Mouse (Mus musculus) 416B (cell line): ENCODE measurements around the gene Hnrnpab.
A peak's percentile ranks its signal among the peaks of the same experiment; 100 is the strongest.

Experiments
- DNase-seq: peaks from one replicate; pipeline ENCODE4 v3.0.0; 2011; ENCODE audit warnings: low read depth

The Hnrnpab gene

DNA sequence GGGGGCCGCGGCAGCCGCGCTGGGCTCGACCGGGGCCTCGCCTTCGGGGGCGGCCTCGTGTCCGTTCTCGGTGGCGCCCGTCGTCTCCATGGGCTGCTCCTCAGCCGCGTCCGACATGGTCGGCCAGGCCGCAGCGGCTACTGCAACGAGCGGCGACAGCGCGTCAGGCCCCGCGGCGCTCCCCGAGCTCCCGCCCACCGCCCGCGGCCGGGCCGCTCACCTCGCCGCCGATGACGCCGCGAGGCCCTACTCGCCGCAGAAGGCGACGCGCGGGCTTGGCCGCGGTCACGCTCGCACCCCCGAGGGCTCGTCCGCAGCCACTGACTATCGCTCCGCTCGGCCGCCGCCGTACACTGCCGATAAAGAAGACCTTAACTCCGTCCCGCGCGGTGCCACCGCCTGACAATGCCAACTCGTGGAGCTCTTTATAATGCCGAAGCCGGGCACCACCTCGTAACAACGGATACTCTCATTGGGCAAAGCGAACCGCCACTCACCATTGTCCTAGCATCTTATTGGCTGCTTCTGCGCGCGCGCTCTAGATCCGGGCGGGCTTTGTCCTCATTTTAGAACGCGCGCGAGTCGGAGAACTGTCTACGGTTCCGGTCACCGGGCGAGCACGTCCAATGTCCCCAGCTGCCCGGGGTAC lies at the start of gene Hnrnpab:
Gene Hnrnpab (minus strand): TSS at position 401 of the 649 bp plus-strand sequence.
- DNase-seq, result peak; percentile 98

DNA sequence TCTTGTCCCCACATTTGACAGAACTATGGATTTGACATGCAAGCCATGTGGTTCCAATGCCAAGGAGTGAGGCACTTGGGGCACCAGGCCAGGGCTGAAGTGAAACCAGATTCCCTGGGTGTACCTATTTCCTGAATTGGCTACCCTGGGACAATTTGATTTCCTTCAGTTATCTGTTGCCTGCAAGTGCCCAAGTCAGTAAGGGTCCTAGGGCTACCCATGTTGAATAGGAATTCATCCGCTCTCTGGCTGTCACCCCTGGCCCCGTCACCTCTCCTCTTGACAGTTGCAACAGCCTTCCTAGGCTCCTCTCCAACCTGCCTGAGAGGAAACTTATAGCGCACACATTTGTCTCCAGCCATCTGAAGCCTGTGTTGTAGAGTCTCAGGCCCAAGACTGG lies 48.2 kb upstream of the Hnrnpab start:
- no peak for DNase-seq

DNA sequence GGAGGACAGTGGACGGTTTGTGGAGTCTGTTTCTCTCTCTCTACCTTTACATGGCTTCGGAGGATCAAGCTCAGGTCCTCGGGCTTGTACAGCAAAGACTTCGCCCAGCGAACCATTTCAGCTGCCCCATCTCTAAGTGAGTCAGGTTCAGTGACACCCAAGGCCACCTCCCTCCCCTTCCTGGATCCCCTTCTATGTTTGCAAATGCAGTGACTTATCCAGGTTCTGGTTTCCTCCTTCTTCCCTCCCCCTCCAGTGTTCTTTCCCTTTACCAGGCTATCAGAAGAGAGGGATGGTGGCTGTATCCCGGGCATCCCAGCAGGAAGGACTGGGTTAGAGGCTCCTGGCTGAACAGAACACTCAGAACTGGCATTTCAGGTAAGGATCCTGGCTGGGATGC lies 47.1 kb upstream of the Hnrnpab start:
- DNase-seq, result no peak

DNA sequence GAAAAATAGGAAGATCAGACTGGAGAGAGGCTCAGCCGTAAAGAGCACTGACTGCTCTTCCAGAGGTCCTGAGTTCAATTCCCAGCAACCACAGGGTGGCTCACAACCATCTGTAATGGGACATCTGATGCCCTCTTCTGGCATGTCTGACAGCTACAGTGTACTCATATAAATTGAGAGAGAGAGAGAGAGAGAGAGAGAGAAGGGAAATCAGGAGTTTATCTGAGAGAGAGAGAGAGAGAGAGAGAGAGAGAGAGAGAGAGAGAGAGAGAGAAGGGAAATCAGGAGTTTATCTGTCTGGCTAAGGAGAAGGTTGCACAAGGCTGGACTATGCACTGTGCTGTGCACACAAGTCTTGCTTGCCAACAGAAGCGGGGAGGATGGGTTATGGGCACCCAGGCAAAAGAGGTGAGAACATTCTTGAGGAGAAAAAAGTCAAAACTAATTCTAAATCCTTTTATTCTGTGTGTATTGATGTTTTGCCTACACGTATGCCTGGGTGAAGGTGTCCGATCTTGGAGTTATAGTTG lies 46.3 kb upstream of the Hnrnpab start:
- DNase-seq, result peak; percentile 21

GRCm38 (mm10) chr11:51650691-51651515 lies 44.3 kb upstream of the Hnrnpab start, which contains the start of the genes N4bp3 and D930048N14Rik:
TSS of gene N4bp3 (minus strand) at chr11:51650842.
TSS of gene D930048N14Rik (plus strand) at chr11:51650954.
- peak; percentile 69 for DNase-seq

GRCm38 (mm10) chr11:51650261-51650660 lies 43.6 kb upstream of the Hnrnpab start:
- no peak for DNase-seq

DNA sequence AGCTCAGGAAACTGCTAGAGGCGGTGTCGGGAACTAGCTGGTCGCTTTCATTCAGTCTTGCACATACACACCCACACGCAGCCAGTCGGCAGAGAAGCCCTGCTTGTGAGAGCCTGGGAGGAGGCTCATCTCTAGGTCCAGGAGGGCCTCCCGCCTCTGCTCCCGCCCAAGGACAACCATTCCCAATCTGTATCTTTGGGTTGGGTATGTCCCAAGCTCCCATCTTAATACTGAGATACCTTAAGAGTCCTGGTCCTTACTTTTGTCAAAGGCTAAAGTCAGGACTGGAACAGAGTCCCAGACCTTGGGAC lies 43.2 kb upstream of the Hnrnpab start:
- peak; percentile 57 for DNase-seq

DNA sequence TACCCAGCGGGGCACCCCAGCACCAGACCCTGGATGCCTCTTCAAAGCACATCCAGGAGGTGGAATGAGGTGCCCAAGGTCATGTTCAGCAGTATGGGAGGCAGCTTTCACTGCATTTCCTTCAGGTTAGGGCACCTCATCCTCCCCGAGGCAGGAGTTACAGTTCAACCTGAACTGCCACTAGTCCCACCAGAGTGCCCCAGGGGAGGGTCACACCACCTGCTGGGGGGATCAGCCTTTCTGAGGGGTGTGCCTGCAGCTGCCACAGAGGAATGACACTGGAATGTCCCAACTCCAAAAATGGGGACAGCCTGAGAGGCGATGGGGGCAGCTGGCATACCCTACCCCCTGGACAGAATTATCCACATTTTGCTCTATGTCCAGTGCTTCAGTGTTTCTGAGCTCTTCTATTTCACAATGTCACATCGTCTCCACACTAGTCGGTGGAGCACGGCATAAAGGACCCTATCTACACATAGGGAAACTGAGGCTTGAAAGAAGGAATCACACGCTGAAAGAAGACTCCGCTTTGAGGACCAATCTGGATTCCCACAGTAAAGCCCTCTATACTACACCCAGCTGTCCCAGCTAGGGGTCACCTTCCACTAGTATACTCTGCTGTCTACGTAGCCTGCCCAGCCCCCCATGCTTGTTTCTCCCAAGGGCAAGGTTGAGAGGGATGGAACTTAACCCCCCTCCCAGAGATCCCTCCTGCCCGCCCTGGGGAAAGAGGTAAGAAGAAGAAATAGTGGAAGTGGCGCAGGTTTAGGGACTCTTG lies 42.7 kb upstream of the Hnrnpab start:
- no peak for DNase-seq

DNA sequence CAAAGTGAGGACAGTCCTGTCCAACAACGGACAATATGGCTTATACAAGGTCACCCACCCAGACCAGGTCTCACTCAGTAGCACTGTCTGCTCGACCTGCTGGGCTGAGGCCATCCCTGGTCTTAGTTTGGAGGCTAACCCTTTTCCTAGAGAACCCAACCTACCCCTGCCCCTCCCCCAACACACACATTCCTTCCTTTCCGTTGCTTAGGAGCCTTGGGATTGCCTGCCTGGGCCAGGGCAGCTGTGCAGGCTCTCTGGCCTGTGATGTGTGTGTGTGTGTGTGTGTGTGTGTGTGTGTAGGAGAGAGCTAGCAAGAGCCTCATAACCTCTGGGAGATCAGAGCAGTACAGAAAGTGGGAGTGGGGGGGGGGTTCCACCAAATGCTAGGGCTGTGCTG lies 41.9 kb upstream of the Hnrnpab start:
- no peak for DNase-seq

- DNase-seq, result peak; percentile 66
Observed at GRCm38 (mm10) chr11:51646751-51647667, 40.4 kb upstream of the Hnrnpab start.

GRCm38 (mm10) chr11:51646245-51646644 lies 39.6 kb upstream of the Hnrnpab start:
- no peak for DNase-seq

GRCm38 (mm10) chr11:51645293-51645692 lies 38.6 kb upstream of the Hnrnpab start:
- DNase-seq, result no peak

GRCm38 (mm10) chr11:51644217-51644616 lies 37.6 kb upstream of the Hnrnpab start:
- peak; percentile 54 for DNase-seq

DNA sequence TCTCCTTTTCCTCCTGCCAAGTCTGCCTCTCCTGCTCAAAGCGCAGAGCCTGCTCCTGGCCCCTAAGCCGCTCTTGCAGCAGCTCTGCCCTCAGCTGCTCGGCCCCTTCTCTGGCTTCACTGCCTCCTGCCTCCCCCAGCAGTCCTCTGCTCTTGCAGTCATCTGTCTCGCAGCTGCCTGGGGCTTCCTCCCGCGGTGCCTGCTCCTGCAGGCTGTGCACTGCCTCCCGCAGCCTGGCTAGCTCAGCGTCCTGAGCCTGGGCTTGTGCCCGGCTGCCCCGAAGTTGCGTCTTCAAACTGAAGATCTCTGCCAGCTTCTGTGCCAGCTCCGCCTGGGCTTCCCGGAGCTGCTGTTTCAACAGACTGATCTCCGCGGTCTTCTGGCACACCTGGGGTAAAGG lies 37.1 kb upstream of the Hnrnpab start:
- DNase-seq, result no peak

DNA sequence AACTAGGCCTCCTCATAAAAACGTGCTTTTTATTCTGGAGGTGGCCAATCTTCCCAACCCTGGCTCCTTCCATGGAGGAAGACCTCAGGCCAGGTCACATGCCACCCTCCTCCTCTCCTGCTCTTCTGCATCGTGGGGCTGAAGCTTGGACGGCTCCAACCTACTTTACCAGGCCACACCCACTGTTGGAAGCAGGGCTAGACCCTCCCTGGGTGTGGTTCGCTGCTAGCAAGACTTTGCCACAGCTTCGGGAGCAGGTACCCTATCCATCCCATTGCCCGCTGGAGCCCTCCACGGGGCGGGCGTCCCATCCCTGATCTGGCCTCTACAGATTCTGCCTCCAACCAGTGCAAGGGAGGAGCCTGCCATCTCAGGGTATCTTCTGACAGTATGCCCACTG lies 36.6 kb upstream of the Hnrnpab start:
- no peak for DNase-seq

GRCm38 (mm10) chr11:51640748-51641147 lies 34.1 kb upstream of the Hnrnpab start:
- no peak for DNase-seq

DNA sequence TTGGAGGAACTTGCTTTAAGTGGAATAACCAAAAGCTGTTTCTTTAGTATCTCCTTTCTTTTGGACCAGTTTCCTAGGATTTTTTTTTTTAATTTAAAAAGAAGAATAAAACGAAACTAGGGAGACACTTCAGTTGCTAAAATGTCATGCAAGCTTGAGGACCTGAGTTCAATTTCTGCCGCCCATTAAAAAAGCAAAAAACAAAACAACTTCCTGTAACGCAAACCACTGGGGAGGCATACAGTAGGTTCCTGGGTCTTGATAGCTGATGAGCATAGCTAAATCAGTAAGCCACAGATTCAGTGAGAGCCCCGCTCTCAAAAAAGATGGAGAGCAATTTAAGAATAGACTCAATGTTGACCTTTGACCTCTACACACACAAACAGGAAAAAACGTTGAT lies 31.9 kb upstream of the Hnrnpab start:
- no peak for DNase-seq

- peak; percentile 93 for DNase-seq
Observed at GRCm38 (mm10) chr11:51637971-51638414, 31.3 kb upstream of the Hnrnpab start.

DNA sequence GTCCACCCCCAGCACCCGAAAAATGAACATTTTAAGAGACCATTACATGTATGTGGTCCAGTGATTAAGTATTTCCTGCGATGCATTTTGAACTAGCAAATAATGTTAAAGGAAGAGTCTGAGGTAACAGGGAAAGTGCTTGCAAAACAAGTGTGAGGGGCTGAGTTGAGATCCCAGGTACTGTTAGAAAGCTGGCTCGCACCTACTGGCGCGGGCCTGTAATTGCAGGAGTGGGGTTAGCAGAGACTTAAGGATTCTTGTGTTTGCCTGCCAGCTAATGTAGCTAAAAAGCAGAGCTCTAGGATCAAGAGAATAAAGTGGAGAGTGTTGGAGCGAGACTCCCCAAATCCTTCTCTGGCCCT lies 29.7 kb upstream of the Hnrnpab start:
- DNase-seq, result peak; percentile 90

DNA sequence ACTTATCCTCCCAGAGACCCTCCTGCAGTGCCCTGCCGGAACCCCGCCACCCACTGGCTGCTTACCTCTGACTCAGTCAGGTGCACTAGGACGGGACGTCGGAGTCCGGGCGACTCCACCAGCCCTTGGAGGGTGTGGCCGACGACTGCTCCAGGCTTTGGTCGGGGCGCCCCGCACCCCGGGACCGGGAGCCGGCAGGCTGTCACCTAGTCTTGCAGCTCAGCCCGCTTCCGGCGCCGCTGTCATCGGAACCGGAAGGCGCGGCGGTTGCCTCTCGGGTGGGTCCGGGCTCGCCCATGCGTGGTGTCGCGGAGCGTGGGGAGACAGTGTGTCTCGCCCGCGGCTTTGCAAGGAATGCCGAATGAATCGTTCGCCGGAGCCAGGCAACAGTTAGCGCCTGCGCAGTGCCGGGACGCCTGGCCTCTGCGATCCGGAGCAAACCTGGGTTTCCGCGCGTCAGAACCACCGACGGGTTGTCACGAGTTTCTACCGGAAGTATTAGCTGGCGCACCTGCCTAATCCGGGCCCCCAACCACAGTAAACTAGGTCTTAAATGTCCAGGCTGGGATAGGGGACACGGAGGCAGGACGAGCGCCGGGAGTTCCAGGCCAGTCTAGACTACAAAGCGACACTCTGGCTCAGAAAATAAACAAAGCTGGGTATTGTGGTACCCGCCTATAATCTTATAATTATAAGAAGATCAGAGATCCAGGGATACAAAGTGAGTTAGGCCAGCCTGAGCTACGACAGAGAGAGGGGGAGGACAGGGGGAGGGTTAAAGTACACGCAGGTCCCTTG lies 29.1 kb upstream of the Hnrnpab start, which contains the start of gene Rmnd5b:
Gene Rmnd5b (minus strand): TSS at position 372 of the 798 bp plus-strand sequence.
- peak; percentile 87 for DNase-seq
